Mouse (Mus musculus): ENCODE data around the gene Pfkfb4. TPM values are rescaled to one million over a fixed set of nuclear protein-coding genes. Genes with fewer than 3 reads are reported as not detected.

Pfkfb4 gene
- total RNA-seq, 2 experiments from 2014 or later = 1.6 to 9.2 TPM

GRCm38 (mm10) chr9:109028919-109029318 is 37.3 kb downstream of the Pfkfb4 start:
- ATAC-seq (replicated peaks; ENCODE audit: low FRiP score, poor library complexity, severe bottlenecking) = no peak

- ATAC-seq (replicated peaks; ENCODE audit: low FRiP score, poor library complexity, severe bottlenecking) = no peak
Measured at GRCm38 (mm10) chr9:109030312-109030711, 38.7 kb downstream of the Pfkfb4 start.

GRCm38 (mm10) chr9:109031001-109031400 is 39.4 kb downstream of the Pfkfb4 start:
- no peak for ATAC-seq (replicated peaks; ENCODE audit: low FRiP score, poor library complexity, severe bottlenecking)

GRCm38 (mm10) chr9:109031686-109032085 is 40.1 kb downstream of the Pfkfb4 start:
- ATAC-seq (replicated peaks; ENCODE audit: low FRiP score, poor library complexity, severe bottlenecking) = no peak

- ATAC-seq (replicated peaks; ENCODE audit: low FRiP score, poor library complexity, severe bottlenecking) = no peak
Measured at GRCm38 (mm10) chr9:109032435-109032834, 40.9 kb downstream of the Pfkfb4 start.

GRCm38 (mm10) chr9:109038086-109038895 is 46.7 kb downstream of the Pfkfb4 start, which contains the start of gene Shisa5:
TSS of gene Shisa5 (plus strand) at chr9:109038565.
- no peak for ATAC-seq (replicated peaks; ENCODE audit: low FRiP score, poor library complexity, severe bottlenecking)

GRCm38 (mm10) chr9:109038901-109039364 is 47.4 kb downstream of the Pfkfb4 start:
- no peak for ATAC-seq (replicated peaks; ENCODE audit: low FRiP score, poor library complexity, severe bottlenecking)

- ATAC-seq (replicated peaks; ENCODE audit: low FRiP score, poor library complexity, severe bottlenecking) = no peak
Measured at GRCm38 (mm10) chr9:109039681-109040080, 48.1 kb downstream of the Pfkfb4 start.

GRCm38 (mm10) chr9:109040216-109040615 is 48.6 kb downstream of the Pfkfb4 start:
- ATAC-seq (replicated peaks; ENCODE audit: low FRiP score, poor library complexity, severe bottlenecking) = no peak

GRCm38 (mm10) chr9:109040906-109041305 is 49.3 kb downstream of the Pfkfb4 start:
- ATAC-seq (replicated peaks; ENCODE audit: low FRiP score, poor library complexity, severe bottlenecking) = no peak

- no peak for ATAC-seq (replicated peaks; ENCODE audit: low FRiP score, poor library complexity, severe bottlenecking)
Measured at GRCm38 (mm10) chr9:109041351-109041750, 49.8 kb downstream of the Pfkfb4 start.

GRCm38 (mm10) chr9:109046306-109046705 is 54.7 kb downstream of the Pfkfb4 start:
- ATAC-seq (replicated peaks; ENCODE audit: low FRiP score, poor library complexity, severe bottlenecking) = peak; percentile 81

- ATAC-seq (replicated peaks; ENCODE audit: low FRiP score, poor library complexity, severe bottlenecking) = no peak
Measured at GRCm38 (mm10) chr9:109049316-109049715, 57.7 kb downstream of the Pfkfb4 start.

GRCm38 (mm10) chr9:109049996-109050673 is 58.6 kb downstream of the Pfkfb4 start:
- ATAC-seq (replicated peaks; ENCODE audit: low FRiP score, poor library complexity, severe bottlenecking) = no peak

GRCm38 (mm10) chr9:109050674-109050997 is 59.1 kb downstream of the Pfkfb4 start:
- no peak for ATAC-seq (replicated peaks; ENCODE audit: low FRiP score, poor library complexity, severe bottlenecking)

- no peak for ATAC-seq (replicated peaks; ENCODE audit: low FRiP score, poor library complexity, severe bottlenecking)
Measured at GRCm38 (mm10) chr9:109051011-109051501, 59.5 kb downstream of the Pfkfb4 start.

- ATAC-seq (replicated peaks; ENCODE audit: low FRiP score, poor library complexity, severe bottlenecking) = no peak
Measured at GRCm38 (mm10) chr9:109051651-109052489, 60.3 kb downstream of the Pfkfb4 start.

GRCm38 (mm10) chr9:109052490-109053260 is 61.1 kb downstream of the Pfkfb4 start:
- no peak for ATAC-seq (replicated peaks; ENCODE audit: low FRiP score, poor library complexity, severe bottlenecking)

- ATAC-seq (replicated peaks; ENCODE audit: low FRiP score, poor library complexity, severe bottlenecking) = no peak
Measured at GRCm38 (mm10) chr9:109053366-109053765, 61.8 kb downstream of the Pfkfb4 start.
